30 mouse cellular contexts compared by ENCODE assay signal in the genomic region with DNA sequence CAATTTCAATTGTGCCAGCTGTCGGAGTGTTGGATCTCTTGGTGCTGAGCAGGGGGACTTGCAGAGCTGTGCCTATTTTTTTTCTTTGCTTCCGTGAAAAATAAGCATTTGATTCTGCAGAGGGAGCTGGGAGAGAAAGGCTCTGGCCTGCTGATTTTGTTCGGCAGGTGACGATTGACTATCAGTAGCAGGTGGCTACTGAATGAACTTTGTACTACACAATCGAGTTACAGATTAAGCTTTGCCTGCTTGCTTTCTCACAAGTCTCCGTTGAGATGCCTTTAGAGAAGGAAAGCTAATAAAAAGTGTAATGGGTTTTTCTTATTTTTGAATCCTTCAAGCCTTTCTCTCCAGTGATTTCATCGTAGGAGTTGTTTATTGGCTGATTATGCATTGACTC. TPM values are rescaled to one million over a fixed set of nuclear protein-coding genes. Genes with fewer than 3 reads are reported as not detected.
DNase-seq lines count a peak whose midpoint lies in the region; ATAC-seq and TF ChIP-seq lines count a peak whose summit lies in the region.
"Had no signal": no experiment of that assay in that cellular context is flagged by ENCODE, and none has a peak within 500 bp of the region (broad histone marks: within the 10 kb centered on the region; RNA-seq: fewer than 3 reads in every experiment).

No protein-coding gene starts in this region.

- TF ChIP-seq CTCF in stomach, postnatal 0 days (IDR thresholded peaks at IDR 0.05; ENCODE audit: low read depth): no peak

- WGBS in stomach, embryonic 15.5 days: 53% methylated on average over 7 of the region's 7 CpGs
- WGBS in stomach, postnatal 0 days: 50% methylated on average over 7 of the region's 7 CpGs
- 57% methylated on average over 7 of the region's 7 CpGs for WGBS in intestine, embryonic 16.5 days

- no peaks in the 10 kb centered on the region for H3K4me1 ChIP-seq in stomach, embryonic 15.5 days
- H3K4me1 ChIP-seq in stomach, postnatal 0 days (replicated peaks; ENCODE audit: control insufficient read depth, insufficient read depth): no peaks in the 10 kb centered on the region
- H3K4me1 ChIP-seq in intestine, embryonic 16.5 days (ENCODE audit: control insufficient read depth, insufficient read depth, low read length): 0 out of 2 replicates have a peak, but pooled peaks cover 2% of the 10 kb centered on the region
- H3K4me1 ChIP-seq: heart, embryonic 10.5 days; heart, embryonic 15.5 days; midbrain, embryonic 13.5 days; neural tube, embryonic 13.5 days had no signal

- H3K4me2 ChIP-seq in stomach, embryonic 15.5 days: no peak overlapping the region
- H3K4me2 ChIP-seq in stomach, postnatal 0 days (replicated peaks; ENCODE audit: low read depth): no peak overlapping the region
- H3K4me2 ChIP-seq in intestine, embryonic 16.5 days (ENCODE audit: low read depth, low read length): no peak overlapping the region
- H3K4me2 ChIP-seq: heart, embryonic 15.5 days; midbrain, embryonic 13.5 days; neural tube, embryonic 13.5 days had no signal

- peak; percentile 56; the same call in 1 of the 2 replicates for ATAC-seq in stomach, embryonic 15.5 days (ENCODE audit: insufficient read depth, low FRiP score, low read depth)
- no peak for ATAC-seq in stomach, postnatal 0 days (ENCODE audit: low FRiP score, low TSS enrichment)
- ATAC-seq in intestine, embryonic 16.5 days: peak; percentile 95
- ATAC-seq: CD4-positive, CD25-positive, alpha-beta regulatory T cell, adult 4 months; forebrain, embryonic 14.5 days; hindbrain, embryonic 16.5 days; midbrain, embryonic 13.5 days had no signal

- no peak for TF ChIP-seq EP300 in stomach, postnatal 0 days (optimal IDR thresholded peaks at IDR 0.05)

- H3K27me3 ChIP-seq in stomach, embryonic 15.5 days (replicated peaks): no peaks in the 10 kb centered on the region
- H3K27me3 ChIP-seq in stomach, postnatal 0 days (ENCODE audit: control insufficient read depth, insufficient read depth, low read length): no peaks in the 10 kb centered on the region
- no peaks in the 10 kb centered on the region for H3K27me3 ChIP-seq in intestine, embryonic 16.5 days (replicated peaks; ENCODE audit: control insufficient read depth, insufficient read depth, low read length)
- H3K27me3 ChIP-seq: heart, embryonic 15.5 days; midbrain, embryonic 13.5 days; neural tube, embryonic 13.5 days had no signal

- H3K36me3 ChIP-seq in stomach, embryonic 15.5 days: no peaks in the 10 kb centered on the region
- no peaks in the 10 kb centered on the region for H3K36me3 ChIP-seq in stomach, postnatal 0 days (ENCODE audit: control insufficient read depth, insufficient read depth, low read length)
- H3K36me3 ChIP-seq in intestine, embryonic 16.5 days (ENCODE audit: control insufficient read depth, insufficient read depth, low read length): no peaks in the 10 kb centered on the region
- H3K36me3 ChIP-seq: heart, embryonic 10.5 days; heart, embryonic 15.5 days; midbrain, embryonic 13.5 days; neural tube, embryonic 13.5 days had no signal

- H3K4me3 ChIP-seq in stomach, embryonic 15.5 days (replicated peaks): no peak overlapping the region
- H3K4me3 ChIP-seq in stomach, postnatal 0 days (ENCODE audit: low read depth, low read length): no peak overlapping the region
- H3K4me3 ChIP-seq in intestine, embryonic 16.5 days (ENCODE audit: low read length): no peak overlapping the region
- H3K4me3 ChIP-seq: heart, embryonic 10.5 days; heart, embryonic 15.5 days; midbrain, embryonic 13.5 days; neural tube, embryonic 13.5 days had no signal

- no peak overlapping the region for H3K27ac ChIP-seq in stomach, embryonic 15.5 days
- H3K27ac ChIP-seq in stomach, postnatal 0 days (replicated peaks): no peak overlapping the region
- no peak overlapping the region for H3K27ac ChIP-seq in intestine, embryonic 16.5 days (ENCODE audit: low read length)
- H3K27ac ChIP-seq: heart, embryonic 10.5 days; heart, embryonic 15.5 days; liver, embryonic 14.5 days; macrophage; midbrain, embryonic 13.5 days; neural tube, embryonic 13.5 days had no signal

- DNase-seq in kidney, adult 9 months: peak; percentile 17
- no peak for DNase-seq in kidney, postnatal 10 days
- no peak for DNase-seq in stomach, postnatal 0 days (ENCODE audit: low spot score)
- DNase-seq in cerebellum, adult 9-11 months: no peak
- DNase-seq in heart, adult 18-20 months: no peak
- DNase-seq: adrenal gland, postnatal 14 days; cerebellum, adult 2 months; cerebellum, postnatal 36 days; gastrocnemius, postnatal 10 days; left cerebral cortex, postnatal 4 days; lung, adult 2 months; lung, postnatal 10 days; thymus, adult 2 months; thymus, postnatal 36 days had no signal

- no peaks in the 10 kb centered on the region for H3K9me3 ChIP-seq in stomach, embryonic 15.5 days
- H3K9me3 ChIP-seq in stomach, postnatal 0 days (ENCODE audit: control insufficient read depth, low read length): no peaks in the 10 kb centered on the region
- no peaks in the 10 kb centered on the region for H3K9me3 ChIP-seq in intestine, embryonic 16.5 days (ENCODE audit: control insufficient read depth, low read length)
- H3K9me3 ChIP-seq: heart, embryonic 10.5 days; heart, embryonic 15.5 days; midbrain, embryonic 13.5 days; neural tube, embryonic 13.5 days had no signal

- no peak overlapping the region for H3K9ac ChIP-seq in stomach, embryonic 15.5 days
- no peak overlapping the region for H3K9ac ChIP-seq in stomach, postnatal 0 days (ENCODE audit: low read length)
- H3K9ac ChIP-seq in intestine, embryonic 16.5 days (ENCODE audit: low read depth, low read length): no peak overlapping the region
- H3K9ac ChIP-seq: heart, embryonic 15.5 days; liver, embryonic 14.5 days; midbrain, embryonic 13.5 days; neural tube, embryonic 13.5 days had no signal

RNA-seq across cellular contexts. Expression of gene Wdr49, which starts 6.8 kb away (rescaled TPM):
- polyA plus RNA-seq in stomach, embryonic 15.5 days (2015; fragmentation: Nextera tagmentation; extraction: Ambion mirVana): 0.05 TPM in 1 of 2 replicates, not detected in the other
- not detected in 2 replicates for polyA plus RNA-seq in stomach, postnatal 0 days (2015; fragmentation: Nextera tagmentation; extraction: Ambion mirVana)
- polyA plus RNA-seq in intestine, embryonic 16.5 days (2015; fragmentation: Nextera tagmentation; extraction: Ambion mirVana): not detected in 2 replicates
- under 1 TPM in 1 of 2 experiments, not detected in 1; 0.18 TPM for total RNA-seq in heart, adult 18-20 months (2021)
- total RNA-seq: adrenal gland, postnatal 14 days; gastrocnemius, postnatal 10 days; heart, postnatal 25 days; megakaryocyte-erythroid progenitor cell, adult 5-6 weeks had no signal
- polyA plus RNA-seq: embryonic facial prominence, embryonic 11.5 days; forebrain, embryonic 14.5 days; heart, embryonic 10.5 days; heart, embryonic 15.5 days; kidney, embryonic 16.5 days; liver, embryonic 14.5 days; lung, adult 2 months; macrophage; midbrain, embryonic 13.5 days; neural tube, embryonic 13.5 days; stomach, embryonic 14.5 days; thymus, adult 2 months had no signal
